Mouse (Mus musculus) liver, embryonic 14.5 days (tissue): Measurements from ENCODE around the gene Hist1h3g. TPM values are rescaled to one million over a fixed set of nuclear protein-coding genes. Genes with fewer than 3 reads are reported as not detected.

Experiments used
- ATAC-seq: fragments of 200-750 bp; cut with Nextera tagmentation; 2 replicates; pipeline ENCODE4 v1.8.0; 2017; ENCODE audit warnings: moderate number of reproducible peaks, mild to moderate bottlenecking, moderate library complexity; ENCODE audit not compliant: insufficient read depth
- DNase-seq, 3 experiments: peaks; one replicate each; pipeline ENCODE4 v3.0.0-alpha.2; 2012 to 2013; ENCODE audit warnings: low read depth in 3 of 3, low spot score in 3 of 3
- H3K27ac ChIP-seq: fragments of 300-500 bp; sonication (generic); 2 replicates; pipeline ENCODE4 v1.5.1; 2014; ENCODE audit warnings: moderate library complexity, mild to moderate bottlenecking, control low read depth, inconsistent platforms
- H3K27me3 ChIP-seq: fragments of 300-500 bp; sonication (generic); 2 replicates; pipeline ENCODE4 v1.6.1; 2014; ENCODE audit warnings: mild to moderate bottlenecking, low read length, moderate library complexity; ENCODE audit not compliant: control insufficient read depth, insufficient read depth
- H3K36me3 ChIP-seq: fragments of 300-500 bp; sonication (generic); replicated peaks from 2 replicates; pipeline ENCODE4 v1.6.1; 2014; ENCODE audit warnings: low read depth; ENCODE audit not compliant: control insufficient read depth, insufficient read depth
- H3K4me1 ChIP-seq, 2 experiments: fragments of 200-500 bp in 1 of 2; fragments of 300-500 bp in 1 of 2; sonication (generic) in 1 of 2; replicated peaks; 2 replicates each; pipeline ENCODE4 v1.6.1; 2012 to 2014; ENCODE audit warnings: antibody characterized with exemption in 1 of 2, inconsistent platforms in 1 of 2, low read length in 1 of 2; ENCODE audit not compliant: control insufficient read depth in 2 of 2, insufficient read depth in 2 of 2
- H3K4me2 ChIP-seq: fragments of 300-500 bp; sonication (generic); 2 replicates; pipeline ENCODE4 v1.6.1; 2014; ENCODE audit warnings: low read depth, mild to moderate bottlenecking, control low read depth, moderate library complexity
- H3K4me3 ChIP-seq, 2 experiments: fragments of 200-500 bp in 1 of 2; fragments of 300-500 bp in 1 of 2; sonication (generic) in 1 of 2; 2 replicates each; pipeline ENCODE4 v1.5.1; 2012 to 2014; ENCODE audit warnings: low read depth in 2 of 2, low read length in 2 of 2, mild to moderate bottlenecking in 2 of 2, control low read depth in 1 of 2, inconsistent platforms in 1 of 2, moderate library complexity in 1 of 2; ENCODE audit not compliant: insufficient read depth in 1 of 2
- H3K9ac ChIP-seq: fragments of 300-500 bp; sonication (generic); replicated peaks from 2 replicates; pipeline ENCODE4 v1.6.1; 2014; ENCODE audit warnings: mild to moderate bottlenecking, control low read depth, moderate library complexity
- H3K9me3 ChIP-seq: fragments of 300-500 bp; sonication (generic); 2 replicates; pipeline ENCODE4 v1.6.1; 2016; ENCODE audit warnings: low read length, mixed read lengths; ENCODE audit not compliant: control insufficient read depth
- CTCF ChIP-seq: IDR thresholded peaks from 2 replicates; pipeline ENCODE4 v1.5.1; 2016; ENCODE audit warnings: antibody characterized with exemption, low read depth, control low read depth
- EP300 ChIP-seq: IDR thresholded peaks from 2 replicates; pipeline ENCODE4 v1.6.1; 2016; ENCODE audit warnings: antibody characterized with exemption, low read depth
- WGBS: fragments of 180-500 bp; shearing (Covaris S2); extraction: QIAGEN DNeasy Blood & Tissue Kit; methylation state at CpG from one replicate; pipeline ENCODE4 v1.1.7; 2014; ENCODE audit not compliant: insufficient replicate concordance; 5-methylcytosine and 5-hydroxymethylcytosine counted together
- microRNA-seq: library from miRNA; unstranded; fragments of <30 nt; microRNA quantifications from one replicate; pipeline ENCODE4, GENCODE M21; 2016
- polyA plus RNA-seq, 2 experiments: library from polyadenylated mRNA; depleted of rRNA in 1 of 2; stranded (reverse) in 1 of 2; unstranded in 1 of 2; fragments of >200 nt; fragmentation: Nextera tagmentation in 1 of 2; extraction: Ambion mirVana in 1 of 2; gene quantifications; 2 replicates each; pipeline versions ENCODE4 v1.2.1 to v1.2.3; 2012 to 2014

The Hist1h3g gene
- polyA plus RNA-seq, 2 experiments, result 8.6 to 48.1 TPM

DNA sequence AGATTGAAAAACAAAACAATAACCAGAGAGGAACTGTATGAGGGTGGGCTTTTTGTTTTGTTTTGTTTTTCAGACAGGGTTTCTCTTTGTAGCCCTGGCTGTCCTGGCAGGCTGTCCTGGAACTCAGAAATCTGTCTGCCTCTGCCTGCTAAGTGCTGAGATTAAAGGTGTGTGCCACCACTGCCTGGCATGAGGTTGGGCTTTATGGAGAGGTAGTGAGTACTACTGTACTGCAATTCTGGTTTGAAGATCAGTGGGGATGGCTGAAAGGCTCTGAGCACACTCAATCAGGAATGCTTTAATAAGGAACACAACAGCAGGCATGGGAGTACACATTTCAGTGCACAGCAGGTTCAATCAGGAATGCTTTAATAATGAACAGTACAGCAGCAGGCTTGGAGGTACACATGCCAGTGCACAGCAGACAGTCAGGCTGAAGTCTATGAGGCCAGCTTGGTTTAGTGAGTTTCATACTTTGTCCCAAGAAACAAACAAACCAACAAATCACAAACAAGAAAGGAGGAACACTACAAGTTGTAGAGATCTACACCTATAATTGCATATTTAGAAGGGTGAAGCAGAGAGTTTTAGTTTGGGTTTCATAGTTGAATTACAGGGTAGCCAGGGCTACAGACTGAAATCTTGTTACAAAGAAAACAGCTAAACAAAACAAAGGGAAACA lies 48.3 kb downstream of the Hist1h3g start:
- TF ChIP-seq CTCF, result no peak
- no peaks in the 10 kb centered on the region for H3K27me3 ChIP-seq
- H3K9me3 ChIP-seq, result no peaks in the 10 kb centered on the region
- peak overlapping the region; percentile 20 to 55 for H3K4me3 ChIP-seq
- ATAC-seq, result no peak
- H3K36me3 ChIP-seq, result no peaks in the 10 kb centered on the region
- H3K9ac ChIP-seq, result peak overlapping the region; percentile 87
- H3K4me2 ChIP-seq, result peak overlapping the region; percentile 94
- no peak for DNase-seq
- peak overlapping the region; percentile 88 for H3K27ac ChIP-seq
- H3K4me1 ChIP-seq, result peaks cover 31 to 33% of the 10 kb centered on the region in 2 experiments

- H3K4me2 ChIP-seq, result peak overlapping the region; percentile 94
- H3K4me3 ChIP-seq, result peak overlapping the region; percentile 55 to 78
- H3K36me3 ChIP-seq, result no peaks in the 10 kb centered on the region
- H3K9me3 ChIP-seq, result no peaks in the 10 kb centered on the region
- peaks cover 29 to 33% of the 10 kb centered on the region in 2 experiments for H3K4me1 ChIP-seq
- no peak for TF ChIP-seq CTCF
- TF ChIP-seq EP300, result 0 out of 2 replicates have a peak, but pooled peaks have one; percentile 10
- H3K9ac ChIP-seq, result peak overlapping the region; percentile 87
- peak overlapping the region; percentile 88 for H3K27ac ChIP-seq
- no peak for DNase-seq
- no peaks in the 10 kb centered on the region for H3K27me3 ChIP-seq
- ATAC-seq, result no peak
Observed at GRCm38 (mm10) chr13:23584331-23584730, 49.1 kb downstream of the Hist1h3g start.

DNA sequence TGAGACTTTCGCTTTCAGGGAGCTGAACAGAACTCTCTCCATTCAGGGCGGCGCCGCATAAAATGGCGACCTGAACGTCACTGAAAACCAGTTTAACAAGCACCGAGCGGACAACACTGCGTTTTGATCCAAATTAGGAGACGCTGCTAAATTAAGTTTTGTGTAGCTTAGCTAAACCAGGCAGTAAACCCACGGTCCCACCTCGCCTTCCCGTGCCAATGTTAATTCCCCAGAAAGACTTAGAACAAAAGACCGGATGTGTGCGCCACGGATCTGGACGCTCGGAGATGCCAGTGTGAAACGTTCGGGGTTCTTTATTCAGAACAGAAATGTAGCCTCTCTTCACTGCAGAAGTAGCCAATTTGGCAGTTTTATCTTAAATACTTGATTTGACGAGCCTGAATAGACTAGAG lies 49.8 kb downstream of the Hist1h3g start:
- Histone ChIP-seq H3K9ac (peak overlapping the region; percentile 87), H3K27me3 (no peaks in the 10 kb centered on the region), H3K9me3 (no peaks in the 10 kb centered on the region), H3K4me3 (peak overlapping the region; percentile 55 to 78), H3K36me3 (no peaks in the 10 kb centered on the region), H3K4me1 (peaks cover 29 to 33% of the 10 kb centered on the region in 2 experiments), H3K4me2 (peak overlapping the region; percentile 94), H3K27ac (peak overlapping the region; percentile 88)
- under 1% methylated on average over 21 of the region's 21 CpGs for WGBS
- no peak for TF ChIP-seq EP300
- TF ChIP-seq CTCF, result no peak
- ATAC-seq (peak; percentile 4; the same call in 1 of the 2 replicates), DNase-seq (peak in 1 of 3 experiments; percentile 85)

Small RNAs within 50 kb of the gene (microRNA-seq; reads per million reads assigned to microRNA genes)
- gene Gm44297 (not detected), gene Gm44359 (not detected), gene Gm44394 (not detected), gene n-TStga1 (6.3 reads per million, percentile 13 among the genes with 10 or more reads in this experiment)

Other genes starting within 250 kb of the Hist1h3g start
Only the 30 nearest of the 34 such genes appear.
- 3.0 and 5.4 TPM in 2 replicates for gene Zfp322a, start 166.2 kb upstream of the Hist1h3g start, polyA plus RNA-seq (2012; rRNA removed)
- gene Zfp322a, start 166.2 kb upstream of the Hist1h3g start, polyA plus RNA-seq (2014; fragmentation: Nextera tagmentation; extraction: Ambion mirVana), result 11.9 and 12.5 TPM in 2 replicates
- gene Abt1, start 111.6 kb upstream of the Hist1h3g start, polyA plus RNA-seq (2012; rRNA removed), result 2.4 and 4.0 TPM in 2 replicates
- 5.2 and 5.3 TPM in 2 replicates for gene Abt1, start 111.6 kb upstream of the Hist1h3g start, polyA plus RNA-seq (2014; fragmentation: Nextera tagmentation; extraction: Ambion mirVana)
- gene Btn1a1, start 69.5 kb upstream of the Hist1h3g start, polyA plus RNA-seq (2012; rRNA removed), result 1.5 and 2.1 TPM in 2 replicates
- gene Btn1a1, start 69.5 kb upstream of the Hist1h3g start, polyA plus RNA-seq (2014; fragmentation: Nextera tagmentation; extraction: Ambion mirVana), result 1.5 and 1.8 TPM in 2 replicates
- 0.01 TPM in 1 of 2 replicates, not detected in the other for gene Btn2a2, start 46.6 kb upstream of the Hist1h3g start, polyA plus RNA-seq (2012; rRNA removed)
- not detected in 2 replicates for gene Btn2a2, start 46.6 kb upstream of the Hist1h3g start, polyA plus RNA-seq (2014; fragmentation: Nextera tagmentation; extraction: Ambion mirVana)
- gene Hist1h4h, start 4.4 kb upstream of the Hist1h3g start, polyA plus RNA-seq (2012; rRNA removed), result 8.6 and 24.1 TPM in 2 replicates
- 5.3 and 6.1 TPM in 2 replicates for gene Hist1h4h, start 4.4 kb upstream of the Hist1h3g start, polyA plus RNA-seq (2014; fragmentation: Nextera tagmentation; extraction: Ambion mirVana)
- gene Hist1h2af, start 1.5 kb upstream of the Hist1h3g start, polyA plus RNA-seq (2012; rRNA removed), result 375 and 609 TPM in 2 replicates
- 14.2 and 17.4 TPM in 2 replicates for gene Hist1h2af, start 1.5 kb upstream of the Hist1h3g start, polyA plus RNA-seq (2014; fragmentation: Nextera tagmentation; extraction: Ambion mirVana)
- gene Hist1h2bh, start 8.0 kb downstream of the Hist1h3g start, polyA plus RNA-seq (2012; rRNA removed), result 6.7 and 8.7 TPM in 2 replicates
- gene Hist1h2bh, start 8.0 kb downstream of the Hist1h3g start, polyA plus RNA-seq (2014; fragmentation: Nextera tagmentation; extraction: Ambion mirVana), result 1.2 and 1.4 TPM in 2 replicates
- gene Hist1h3f, start 8.6 kb downstream of the Hist1h3g start, polyA plus RNA-seq (2012; rRNA removed), result 5.1 and 13.6 TPM in 2 replicates
- 1.00 and 1.1 TPM in 2 replicates for gene Hist1h3f, start 8.6 kb downstream of the Hist1h3g start, polyA plus RNA-seq (2014; fragmentation: Nextera tagmentation; extraction: Ambion mirVana)
- 4.9 and 17.8 TPM in 2 replicates for gene Hist1h4f, start 16.2 kb downstream of the Hist1h3g start, polyA plus RNA-seq (2012; rRNA removed)
- gene Hist1h4f, start 16.2 kb downstream of the Hist1h3g start, polyA plus RNA-seq (2014; fragmentation: Nextera tagmentation; extraction: Ambion mirVana), result 0.75 and 1.6 TPM in 2 replicates
- gene Hist1h1d, start 17.8 kb downstream of the Hist1h3g start, polyA plus RNA-seq (2012; rRNA removed), result 0.54 and 0.70 TPM in 2 replicates
- gene Hist1h1d, start 17.8 kb downstream of the Hist1h3g start, polyA plus RNA-seq (2014; fragmentation: Nextera tagmentation; extraction: Ambion mirVana), result 1.2 and 1.6 TPM in 2 replicates
- 25.4 and 53.3 TPM in 2 replicates for gene Hist1h3e, start 26.9 kb downstream of the Hist1h3g start, polyA plus RNA-seq (2012; rRNA removed)
- gene Hist1h3e, start 26.9 kb downstream of the Hist1h3g start, polyA plus RNA-seq (2014; fragmentation: Nextera tagmentation; extraction: Ambion mirVana), result 3.9 and 5.1 TPM in 2 replicates
- 10.8 and 14.3 TPM in 2 replicates for gene Hist1h2ae, start 35.8 kb downstream of the Hist1h3g start, polyA plus RNA-seq (2012; rRNA removed)
- gene Hist1h2ae, start 35.8 kb downstream of the Hist1h3g start, polyA plus RNA-seq (2014; fragmentation: Nextera tagmentation; extraction: Ambion mirVana), result 150 and 151 TPM in 2 replicates
- 42.1 and 55.9 TPM in 2 replicates for gene Hist1h2bg, start 36.0 kb downstream of the Hist1h3g start, polyA plus RNA-seq (2012; rRNA removed)
- 6.9 and 10.2 TPM in 2 replicates for gene Hist1h2bg, start 36.0 kb downstream of the Hist1h3g start, polyA plus RNA-seq (2014; fragmentation: Nextera tagmentation; extraction: Ambion mirVana)
- gene Hist1h2bf, start 38.8 kb downstream of the Hist1h3g start, polyA plus RNA-seq (2012; rRNA removed), result 15.9 and 35.2 TPM in 2 replicates
- 3.4 and 4.4 TPM in 2 replicates for gene Hist1h2bf, start 38.8 kb downstream of the Hist1h3g start, polyA plus RNA-seq (2014; fragmentation: Nextera tagmentation; extraction: Ambion mirVana)
- 10.4 and 25.5 TPM in 2 replicates for gene Hist1h2ad, start 39.0 kb downstream of the Hist1h3g start, polyA plus RNA-seq (2012; rRNA removed)
- 4.7 and 5.1 TPM in 2 replicates for gene Hist1h2ad, start 39.0 kb downstream of the Hist1h3g start, polyA plus RNA-seq (2014; fragmentation: Nextera tagmentation; extraction: Ambion mirVana)
- 20.4 and 27.3 TPM in 2 replicates for gene Hist1h3d, start 40.3 kb downstream of the Hist1h3g start, polyA plus RNA-seq (2012; rRNA removed)
- gene Hist1h3d, start 40.3 kb downstream of the Hist1h3g start, polyA plus RNA-seq (2014; fragmentation: Nextera tagmentation; extraction: Ambion mirVana), result 7.1 and 7.2 TPM in 2 replicates
- 8.6 and 12.8 TPM in 2 replicates for gene Hist1h4d, start 46.2 kb downstream of the Hist1h3g start, polyA plus RNA-seq (2012; rRNA removed)
- gene Hist1h4d, start 46.2 kb downstream of the Hist1h3g start, polyA plus RNA-seq (2014; fragmentation: Nextera tagmentation; extraction: Ambion mirVana), result 152 and 155 TPM in 2 replicates
- gene Hist1h2be, start 85.7 kb downstream of the Hist1h3g start, polyA plus RNA-seq (2012; rRNA removed), result 2.8 and 3.3 TPM in 2 replicates
- 0.95 and 1.3 TPM in 2 replicates for gene Hist1h2be, start 85.7 kb downstream of the Hist1h3g start, polyA plus RNA-seq (2014; fragmentation: Nextera tagmentation; extraction: Ambion mirVana)
- gene Hist1h1e, start 87.1 kb downstream of the Hist1h3g start, polyA plus RNA-seq (2012; rRNA removed), result 6.3 and 8.0 TPM in 2 replicates
- gene Hist1h1e, start 87.1 kb downstream of the Hist1h3g start, polyA plus RNA-seq (2014; fragmentation: Nextera tagmentation; extraction: Ambion mirVana), result 23.1 and 24.4 TPM in 2 replicates
- gene Hist1h2ac, start 148.5 kb downstream of the Hist1h3g start, polyA plus RNA-seq (2012; rRNA removed), result 1.5 and 1.8 TPM in 2 replicates
- gene Hist1h2ac, start 148.5 kb downstream of the Hist1h3g start, polyA plus RNA-seq (2014; fragmentation: Nextera tagmentation; extraction: Ambion mirVana), result 1.1 and 1.3 TPM in 2 replicates
- 67.1 and 79.7 TPM in 2 replicates for gene Hist1h2bc, start 148.8 kb downstream of the Hist1h3g start, polyA plus RNA-seq (2012; rRNA removed)
- 104 and 106 TPM in 2 replicates for gene Hist1h2bc, start 148.8 kb downstream of the Hist1h3g start, polyA plus RNA-seq (2014; fragmentation: Nextera tagmentation; extraction: Ambion mirVana)
- gene Hist1h1t, start 160.4 kb downstream of the Hist1h3g start, polyA plus RNA-seq (2012; rRNA removed), result 0.13 TPM in 1 of 2 replicates, not detected in the other
- gene Hist1h1t, start 160.4 kb downstream of the Hist1h3g start, polyA plus RNA-seq (2014; fragmentation: Nextera tagmentation; extraction: Ambion mirVana), result not detected in 2 replicates
- 3.5 and 6.2 TPM in 2 replicates for gene Hist1h4c, start 163.0 kb downstream of the Hist1h3g start, polyA plus RNA-seq (2012; rRNA removed)
- gene Hist1h4c, start 163.0 kb downstream of the Hist1h3g start, polyA plus RNA-seq (2014; fragmentation: Nextera tagmentation; extraction: Ambion mirVana), result 8.5 and 10.1 TPM in 2 replicates
- 2.8 and 3.4 TPM in 2 replicates for gene Hfe, start 175.4 kb downstream of the Hist1h3g start, polyA plus RNA-seq (2012; rRNA removed)
- 10.8 and 12.2 TPM in 2 replicates for gene Hfe, start 175.4 kb downstream of the Hist1h3g start, polyA plus RNA-seq (2014; fragmentation: Nextera tagmentation; extraction: Ambion mirVana)
- gene Hist1h1c, start 203.4 kb downstream of the Hist1h3g start, polyA plus RNA-seq (2012; rRNA removed), result 37.4 and 46.8 TPM in 2 replicates
- gene Hist1h1c, start 203.4 kb downstream of the Hist1h3g start, polyA plus RNA-seq (2014; fragmentation: Nextera tagmentation; extraction: Ambion mirVana), result 72.5 and 86.6 TPM in 2 replicates
- gene Hist1h3c, start 210.2 kb downstream of the Hist1h3g start, polyA plus RNA-seq (2012; rRNA removed), result 48.5 and 88.2 TPM in 2 replicates
- gene Hist1h3c, start 210.2 kb downstream of the Hist1h3g start, polyA plus RNA-seq (2014; fragmentation: Nextera tagmentation; extraction: Ambion mirVana), result 3.6 and 5.7 TPM in 2 replicates
- 20.0 and 34.0 TPM in 2 replicates for gene Hist1h2bb, start 211.3 kb downstream of the Hist1h3g start, polyA plus RNA-seq (2012; rRNA removed)
- gene Hist1h2bb, start 211.3 kb downstream of the Hist1h3g start, polyA plus RNA-seq (2014; fragmentation: Nextera tagmentation; extraction: Ambion mirVana), result 2.6 and 3.5 TPM in 2 replicates
- 45.2 and 45.3 TPM in 2 replicates for gene Hist1h2ab, start 215.7 kb downstream of the Hist1h3g start, polyA plus RNA-seq (2012; rRNA removed)
- gene Hist1h2ab, start 215.7 kb downstream of the Hist1h3g start, polyA plus RNA-seq (2014; fragmentation: Nextera tagmentation; extraction: Ambion mirVana), result 70.4 and 74.8 TPM in 2 replicates
- gene Hist1h3b, start 216.8 kb downstream of the Hist1h3g start, polyA plus RNA-seq (2012; rRNA removed), result 40.0 and 45.7 TPM in 2 replicates
- gene Hist1h3b, start 216.8 kb downstream of the Hist1h3g start, polyA plus RNA-seq (2014; fragmentation: Nextera tagmentation; extraction: Ambion mirVana), result 8.9 and 11.4 TPM in 2 replicates
- 9.2 and 21.6 TPM in 2 replicates for gene Hist1h4b, start 221.6 kb downstream of the Hist1h3g start, polyA plus RNA-seq (2012; rRNA removed)
- 4.5 and 5.1 TPM in 2 replicates for gene Hist1h4b, start 221.6 kb downstream of the Hist1h3g start, polyA plus RNA-seq (2014; fragmentation: Nextera tagmentation; extraction: Ambion mirVana)